Mouse (Mus musculus) liver, adult 2 months (tissue): ENCODE measurements around the gene En2. TPM values are rescaled to one million over a fixed set of nuclear protein-coding genes. Genes with fewer than 3 reads are reported as not detected.

Experiments used
- DNase-seq: peaks from one replicate; pipeline ENCODE4 v3.0.0-alpha.2; 2011; ENCODE audit warnings: low read depth, low spot score; ENCODE audit errors: extremely low read depth
- H3K27ac ChIP-seq: fragments of 200-500 bp; replicated peaks from 2 replicates; pipeline ENCODE4 v1.5.1; 2012; ENCODE audit warnings: low read depth, mild to moderate bottlenecking, control low read depth, inconsistent platforms, low read length; ENCODE audit not compliant: insufficient read depth
- H3K27me3 ChIP-seq: fragments of 200-500 bp; 2 replicates; pipeline ENCODE4 v1.6.1; 2012; ENCODE audit warnings: mild to moderate bottlenecking, moderate library complexity, low read length, inconsistent platforms; ENCODE audit not compliant: control insufficient read depth, insufficient read depth
- H3K36me3 ChIP-seq: fragments of 200-500 bp; 2 replicates; pipeline ENCODE4 v1.6.1; 2012; ENCODE audit warnings: low read length, inconsistent platforms; ENCODE audit not compliant: control insufficient read depth, insufficient read depth
- H3K4me1 ChIP-seq: fragments of 200-500 bp; 2 replicates; pipeline ENCODE4 v1.6.1; 2011; ENCODE audit warnings: low read length; ENCODE audit not compliant: control insufficient read depth, insufficient read depth
- H3K4me3 ChIP-seq: fragments of 200-500 bp; 2 replicates; pipeline ENCODE4 v1.5.1; 2011; ENCODE audit warnings: low read depth, mild to moderate bottlenecking, control low read depth, low read length, moderate library complexity; ENCODE audit not compliant: insufficient read depth
- H3K79me2 ChIP-seq: fragments of 200-500 bp; 2 replicates; pipeline ENCODE4 v1.6.1; 2012; ENCODE audit warnings: inconsistent platforms, mild to moderate bottlenecking, low read length, moderate library complexity; ENCODE audit not compliant: control insufficient read depth, insufficient read depth
- H3K9ac ChIP-seq: fragments of 200-500 bp; 2 replicates; pipeline ENCODE4 v1.6.1; 2012; ENCODE audit warnings: low read depth, mild to moderate bottlenecking, control low read depth, inconsistent platforms, low read length
- CTCF ChIP-seq: fragments of 200-500 bp; IDR thresholded peaks from 2 replicates; pipeline ENCODE4 v1.5.1; 2011; ENCODE audit warnings: low read depth, low read length, control low read depth
- POLR2A ChIP-seq: fragments of 200-500 bp; IDR thresholded peaks from 2 replicates; pipeline ENCODE4 v1.6.1; 2011; ENCODE audit warnings: low read length, control low read depth; ENCODE audit not compliant: insufficient read depth; ENCODE audit errors: extremely low read depth
- WGBS: fragments of 180-500 bp; shearing (Covaris S2); methylation state at CpG from one replicate; pipeline ENCODE4 v1.1.7; 2018; 5-methylcytosine and 5-hydroxymethylcytosine counted together
- polyA plus RNA-seq: library from polyadenylated mRNA; depleted of rRNA; stranded (reverse); fragments of >200 nt; gene quantifications from 2 replicates; pipeline ENCODE4 v1.2.3, GENCODE M21; 2012
- total RNA-seq: library from RNA; depleted of rRNA; stranded (reverse); fragments of >200 nt; gene quantifications from 2 replicates; pipeline ENCODE4 v1.2.3, GENCODE M21; 2014

The En2 gene
- total and polyA plus RNA-seq, 2 experiments = under 0.01 to 0.02 TPM

DNA sequence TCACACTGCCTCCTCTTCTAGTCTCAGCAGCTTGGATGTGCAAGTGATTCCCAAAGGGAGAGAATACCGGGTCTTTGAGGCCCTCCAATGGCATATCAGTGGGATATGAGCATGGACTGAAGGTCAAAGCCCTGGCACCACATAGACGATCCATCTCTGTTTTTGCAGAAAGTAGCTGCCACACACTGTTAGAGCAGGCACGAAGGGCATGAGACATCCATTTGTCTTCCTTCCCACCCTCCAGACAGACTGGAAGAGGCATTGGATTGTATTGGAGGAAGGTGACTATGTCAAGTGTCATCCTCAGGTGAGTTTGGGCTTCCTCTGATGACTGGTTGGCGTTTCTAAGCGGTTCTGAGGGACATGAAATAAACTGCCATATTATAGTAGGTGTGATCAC, 12.8 kb downstream of the En2 start:
- Histone ChIP-seq H3K27me3 (peaks cover 15% of the 10 kb centered on the region), H3K4me3 (no peak overlapping the region), H3K79me2 (no peaks in the 10 kb centered on the region), H3K36me3 (no peaks in the 10 kb centered on the region), H3K9ac (no peak overlapping the region), H3K27ac (no peak overlapping the region), H3K4me1 (no peaks in the 10 kb centered on the region)
- no peak for DNase-seq
- WGBS = 32% methylated on average over 5 of the region's 5 CpGs
- TF ChIP-seq POLR2A = no peak
- no peak for TF ChIP-seq CTCF

DNA sequence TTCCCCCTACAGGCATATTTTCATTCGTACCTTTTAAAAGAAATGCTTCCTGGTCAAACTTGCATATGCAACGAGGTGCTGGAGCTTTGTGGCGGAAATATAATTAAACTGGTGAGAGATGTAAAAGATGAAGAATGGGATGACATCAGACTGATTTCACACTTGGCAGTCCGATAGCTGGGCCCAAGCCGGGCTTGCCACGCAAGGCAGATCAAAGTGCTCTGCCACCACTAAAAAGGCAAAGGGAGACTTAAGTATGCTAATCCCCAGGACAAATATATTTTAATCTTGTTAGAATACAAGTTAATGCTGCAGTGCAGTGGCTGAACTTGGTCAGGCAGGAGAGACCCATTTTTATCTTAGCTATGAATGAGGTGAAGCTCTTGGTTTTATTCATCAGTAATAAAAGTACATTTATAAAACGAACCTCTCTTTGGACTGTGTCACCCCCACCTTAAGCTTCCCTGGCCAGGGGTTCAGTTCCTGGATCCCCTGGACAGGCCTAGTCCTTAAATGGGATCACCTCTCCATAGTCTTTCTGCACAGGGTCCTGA, 13.8 kb downstream of the En2 start:
- H3K36me3 ChIP-seq = no peaks in the 10 kb centered on the region
- H3K27ac ChIP-seq = no peak overlapping the region
- H3K9ac ChIP-seq = no peak overlapping the region
- H3K27me3 ChIP-seq = peaks cover 11% of the 10 kb centered on the region
- 62% methylated on average over 7 of the region's 7 CpGs for WGBS
- no peaks in the 10 kb centered on the region for H3K79me2 ChIP-seq
- no peak for DNase-seq
- no peaks in the 10 kb centered on the region for H3K4me1 ChIP-seq
- no peak overlapping the region for H3K4me3 ChIP-seq
- TF ChIP-seq POLR2A (no peak), CTCF (no peak)

DNA sequence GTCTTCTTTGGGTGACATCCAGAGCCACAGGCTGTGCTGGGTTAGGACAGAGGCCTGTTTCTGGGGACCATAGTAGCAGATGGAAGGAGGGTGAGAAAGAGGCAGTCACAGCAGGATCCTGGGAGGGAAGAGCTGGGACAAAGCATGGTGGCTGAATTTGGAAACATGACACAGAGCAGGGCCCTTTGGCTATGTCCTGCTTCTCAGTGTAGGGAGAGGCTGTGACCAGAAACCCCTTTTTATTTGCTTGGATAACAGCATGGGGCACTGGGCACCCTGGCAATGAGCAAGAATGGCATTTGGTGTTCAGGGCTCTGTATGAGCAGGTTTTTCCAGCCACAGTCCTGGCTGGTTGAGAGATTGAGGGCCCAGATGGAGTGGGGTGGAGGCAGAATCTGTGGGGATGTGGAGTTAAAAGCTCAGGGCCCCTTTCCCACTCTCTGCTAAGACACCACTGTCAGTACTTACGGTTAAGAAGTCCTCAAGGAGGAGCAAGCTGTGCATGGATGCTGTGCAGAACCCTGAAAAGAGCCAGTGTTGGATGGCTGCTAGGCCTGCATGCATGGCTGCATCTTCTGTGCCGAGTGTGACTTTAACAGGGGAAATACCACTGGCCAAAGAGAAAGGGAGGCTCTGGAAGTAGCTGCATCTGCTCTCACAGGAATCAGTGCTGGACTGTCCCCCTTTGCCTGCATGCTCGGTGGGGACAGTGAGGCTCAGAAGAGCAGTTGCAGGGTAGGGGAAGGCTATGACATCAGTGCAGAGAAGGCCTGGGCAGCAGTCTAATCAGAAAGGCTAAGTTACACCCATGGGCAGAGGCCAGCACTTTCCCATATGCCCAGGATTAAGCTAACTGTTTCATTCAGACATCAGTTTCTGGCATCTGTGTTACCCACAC, 26.0 kb downstream of the En2 start:
- Histone ChIP-seq H3K4me3 (no peak overlapping the region), H3K36me3 (no peaks in the 10 kb centered on the region), H3K27ac (no peak overlapping the region), H3K79me2 (no peaks in the 10 kb centered on the region), H3K27me3 (0 out of 2 replicates have a peak, but pooled peaks cover 2% of the 10 kb centered on the region), H3K9ac (no peak overlapping the region), H3K4me1 (no peaks in the 10 kb centered on the region)
- DNase-seq = no peak
- WGBS = 61% methylated on average over 3 of the region's 3 CpGs
- TF ChIP-seq CTCF (no peak), POLR2A (no peak)

DNA sequence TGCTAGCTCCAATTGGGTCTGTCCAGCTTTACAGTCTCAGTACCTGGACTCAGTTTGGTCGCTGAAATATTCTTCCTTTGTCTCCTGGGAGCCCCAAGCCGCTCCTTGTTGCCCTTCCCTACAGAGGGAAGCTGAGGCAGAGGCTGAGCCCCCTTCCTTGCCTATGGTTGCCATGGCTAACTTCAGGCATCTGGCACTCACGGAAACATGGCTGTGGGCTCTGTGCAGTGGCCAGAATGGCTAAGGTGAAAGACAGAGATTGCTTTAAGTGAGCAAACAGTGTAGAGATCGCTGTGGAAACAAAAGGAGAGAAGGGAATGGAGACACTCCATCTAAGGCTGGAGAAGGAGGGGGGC, 26.6 kb downstream of the En2 start:
- 55% methylated on average over 4 of the region's 4 CpGs for WGBS
- Histone ChIP-seq H3K27ac (no peak overlapping the region), H3K9ac (no peak overlapping the region), H3K36me3 (no peaks in the 10 kb centered on the region), H3K27me3 (0 out of 2 replicates have a peak, but pooled peaks cover 2% of the 10 kb centered on the region), H3K79me2 (no peaks in the 10 kb centered on the region), H3K4me3 (no peak overlapping the region), H3K4me1 (no peaks in the 10 kb centered on the region)
- TF ChIP-seq CTCF (no peak), POLR2A (no peak)
- DNase-seq = no peak

DNA sequence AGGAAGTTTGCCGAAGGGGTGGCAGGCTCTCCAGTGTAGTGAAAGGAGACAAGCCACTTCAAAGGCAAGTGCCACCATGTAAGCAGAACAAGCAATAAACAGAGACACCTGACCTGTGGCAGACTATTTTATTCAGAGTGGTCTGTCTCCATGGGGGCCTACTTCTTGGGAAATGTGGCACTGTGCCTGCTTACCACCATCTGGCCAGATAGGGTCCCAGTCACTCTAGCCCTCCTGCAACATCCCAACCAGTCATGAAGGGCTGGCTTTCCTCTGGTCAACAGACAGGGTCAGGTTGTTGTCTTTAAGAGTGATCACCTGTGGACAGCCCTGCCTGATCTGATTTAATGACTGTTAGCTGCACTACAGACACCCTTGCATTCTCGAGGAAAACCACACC, 30.0 kb downstream of the En2 start:
- no peak for DNase-seq
- no peaks in the 10 kb centered on the region for H3K4me1 ChIP-seq
- H3K9ac ChIP-seq = no peak overlapping the region
- no peaks in the 10 kb centered on the region for H3K79me2 ChIP-seq
- no peak for TF ChIP-seq POLR2A
- TF ChIP-seq CTCF = no peak
- H3K27ac ChIP-seq = no peak overlapping the region
- no peak overlapping the region for H3K4me3 ChIP-seq
- no peaks in the 10 kb centered on the region for H3K36me3 ChIP-seq
- 46% methylated on average over 2 of the region's 2 CpGs for WGBS
- no peaks in the 10 kb centered on the region for H3K27me3 ChIP-seq

DNA sequence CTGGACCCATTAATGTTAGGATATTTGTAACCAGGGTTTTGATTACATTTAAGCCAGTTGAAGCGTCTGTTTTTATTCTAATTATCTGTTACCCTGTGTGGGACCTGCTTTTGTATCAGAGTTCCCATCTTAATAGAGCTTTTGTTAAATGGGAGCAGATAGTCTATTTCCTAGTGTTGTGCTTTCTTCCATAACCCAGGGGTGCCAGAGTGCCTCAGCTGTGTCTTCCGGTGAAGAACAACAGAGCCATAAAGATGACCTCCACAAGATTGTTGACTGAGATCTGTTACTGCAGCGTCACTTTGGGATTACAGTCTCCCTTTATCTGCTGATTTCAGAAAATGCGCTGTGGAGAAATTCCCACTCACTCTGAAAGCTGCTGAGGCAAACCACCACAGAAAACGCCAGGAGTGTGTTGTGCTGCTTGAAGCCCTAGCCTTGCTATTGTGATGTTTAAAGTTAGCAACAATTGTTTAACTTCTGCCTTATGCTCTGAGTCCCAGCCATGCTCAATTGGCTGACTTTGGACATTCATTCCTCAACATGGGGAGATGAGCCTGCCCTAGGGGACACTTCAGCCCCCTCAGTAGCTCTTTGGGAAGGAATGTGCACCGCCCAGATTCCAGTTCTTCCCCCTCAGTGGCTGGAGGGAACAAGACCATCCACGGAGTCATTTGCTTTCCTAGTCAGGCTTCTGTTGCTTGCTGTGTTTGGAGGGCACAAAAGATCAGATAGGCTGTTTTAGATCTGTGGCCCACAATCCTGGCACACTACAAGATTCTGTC, 33.8 kb downstream of the En2 start:
- TF ChIP-seq POLR2A = no peak
- no peak for TF ChIP-seq CTCF

More for the DNA sequence above, 33.8 kb downstream of the En2 start:
- no peaks in the 10 kb centered on the region for H3K36me3 ChIP-seq
- DNase-seq = no peak
- 50% methylated on average over 7 of the region's 7 CpGs for WGBS
- H3K4me1 ChIP-seq = no peaks in the 10 kb centered on the region
- H3K4me3 ChIP-seq = no peak overlapping the region
- no peaks in the 10 kb centered on the region for H3K27me3 ChIP-seq
- H3K9ac ChIP-seq = no peak overlapping the region
- H3K79me2 ChIP-seq = no peaks in the 10 kb centered on the region
- H3K27ac ChIP-seq = no peak overlapping the region
